Mouse (Mus musculus) testis, adult 2 months (tissue): ENCODE measurements around the gene Taf5.

Experiments
- CTCF ChIP-seq: fragments of 200-500 bp; IDR thresholded peaks from 2 replicates; pipeline ENCODE4 v1.5.1; 2012; ENCODE audit warnings: low read depth, mild to moderate bottlenecking, inconsistent platforms, low read length, moderate library complexity; ENCODE audit not compliant: control insufficient read depth, insufficient read depth, insufficient replicate concordance
- POLR2A ChIP-seq: fragments of 200-500 bp; IDR thresholded peaks from 2 replicates; pipeline ENCODE4 v1.6.1; 2012; ENCODE audit warnings: low read depth, mild to moderate bottlenecking, inconsistent platforms, low read length, moderate library complexity; ENCODE audit not compliant: control insufficient read depth

DNA sequence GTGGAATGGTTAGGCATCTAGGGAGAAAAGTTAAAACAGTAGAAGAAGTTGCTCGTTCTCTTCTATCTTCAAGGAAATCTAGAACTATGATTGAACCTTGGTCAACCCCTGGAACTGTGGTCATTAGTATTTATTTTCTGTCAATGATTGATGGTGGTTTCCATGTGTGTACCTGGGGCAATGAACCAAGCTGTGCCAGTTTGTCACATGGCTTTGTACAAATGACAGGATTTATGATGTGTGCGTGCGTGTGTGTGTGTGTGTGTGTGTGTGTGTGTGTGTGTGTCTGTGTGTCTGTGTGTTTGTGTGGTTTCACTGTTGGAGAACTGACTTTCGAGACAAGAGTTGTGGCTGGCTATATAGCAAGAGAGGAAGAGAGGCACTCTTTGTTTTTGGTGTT lies 14.1 kb upstream of the Taf5 start:
- TF ChIP-seq POLR2A = no peak
- no peak for TF ChIP-seq CTCF
